Mouse (Mus musculus): ENCODE data around the gene Prss41. TPM values are rescaled to one million over a fixed set of nuclear protein-coding genes. Genes with fewer than 3 reads are reported as not detected.

The Prss41 gene
- polyA plus RNA-seq, 1 experiment = 16.0 TPM

DNA sequence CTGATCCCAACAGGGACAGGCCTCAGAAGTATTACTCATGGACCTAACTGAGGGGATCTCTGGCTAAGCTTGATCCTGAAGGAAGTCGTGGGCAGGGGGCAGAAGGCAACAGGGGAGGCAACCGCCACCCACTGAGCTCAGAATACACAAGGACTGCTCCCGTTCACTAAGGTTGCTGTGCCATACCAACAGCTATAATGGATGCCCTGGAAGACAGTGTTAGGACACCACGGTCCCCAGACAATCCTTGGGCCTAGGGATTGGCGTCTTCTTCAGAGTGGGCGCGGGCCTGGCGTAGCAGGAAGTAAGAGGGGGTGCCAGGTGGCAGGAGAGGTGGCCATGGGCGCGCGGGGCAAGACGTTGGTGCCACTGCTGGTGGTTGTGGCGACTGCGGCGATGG is 23.8 kb upstream of the Prss41 start, which contains the start of gene Prss21:
Gene Prss21 (plus strand): TSS at position 301 of the 400 bp plus-strand sequence.
- TF ChIP-seq EP300 (IDR thresholded peaks at IDR 0.05; ENCODE audit: insufficient read depth, low read depth, low read length) = no peak
- no peak for TF ChIP-seq CTCF (IDR thresholded peaks at IDR 0.05; ENCODE audit: low read depth, low read length)
- no peak for TF ChIP-seq POLR2A (IDR thresholded peaks at IDR 0.05; ENCODE audit: insufficient read depth, low read length)
- Histone ChIP-seq H3K9me3 (replicated peaks; ENCODE audit: control insufficient read depth, insufficient read depth, low read length, poor library complexity, severe bottlenecking) (no peaks in the 10 kb centered on the region), H3K36me3 (ENCODE audit: control insufficient read depth, insufficient read depth, low read length, poor library complexity, severe bottlenecking) (no peaks in the 10 kb centered on the region), H3K9ac (ENCODE audit: low read depth, poor library complexity, severe bottlenecking) (no peak within 1 kb of the TSS), H3K4me3 (ENCODE audit: low read depth, low read length) (no peak within 1 kb of the TSS), H3K4me1 (ENCODE audit: control insufficient read depth, insufficient read depth, low read length) (no peaks in the 10 kb centered on the region), H3K27ac (ENCODE audit: insufficient read depth, low read length) (no peak within 1 kb of the TSS), H3K27me3 (ENCODE audit: control insufficient read depth, insufficient read depth, low read length, poor library complexity, severe bottlenecking) (no peaks in the 10 kb centered on the region)

DNA sequence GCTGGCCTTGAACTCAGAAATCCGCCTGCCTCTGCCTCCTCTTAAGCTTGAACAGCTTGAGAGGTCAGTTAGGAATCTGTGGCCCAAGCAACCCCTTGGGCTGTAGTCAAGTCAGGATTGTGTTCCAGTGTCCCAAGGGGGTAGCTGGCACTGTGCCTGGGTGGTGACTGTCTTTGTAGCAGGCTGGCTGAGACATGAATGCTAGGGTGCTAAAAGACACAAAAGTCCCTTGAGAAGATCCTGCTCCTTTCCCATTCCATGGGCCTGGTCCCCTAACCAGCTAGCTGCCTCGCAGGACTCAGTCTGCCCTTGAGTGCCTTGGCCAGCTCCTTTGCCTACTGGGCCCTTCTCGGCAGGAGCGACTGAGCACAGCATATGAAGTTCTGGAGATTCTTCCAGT is 19.0 kb upstream of the Prss41 start:
- Histone ChIP-seq H3K9ac (ENCODE audit: low read depth, poor library complexity, severe bottlenecking) (no peak overlapping the region), H3K36me3 (ENCODE audit: control insufficient read depth, insufficient read depth, low read length, poor library complexity, severe bottlenecking) (no peaks in the 10 kb centered on the region), H3K27me3 (ENCODE audit: control insufficient read depth, insufficient read depth, low read length, poor library complexity, severe bottlenecking) (no peaks in the 10 kb centered on the region), H3K4me1 (ENCODE audit: control insufficient read depth, insufficient read depth, low read length) (no peaks in the 10 kb centered on the region), H3K27ac (ENCODE audit: insufficient read depth, low read length) (no peak overlapping the region), H3K9me3 (replicated peaks; ENCODE audit: control insufficient read depth, insufficient read depth, low read length, poor library complexity, severe bottlenecking) (no peaks in the 10 kb centered on the region), H3K4me3 (ENCODE audit: low read depth, low read length) (no peak overlapping the region)
- TF ChIP-seq POLR2A (IDR thresholded peaks at IDR 0.05; ENCODE audit: insufficient read depth, low read length) (no peak), EP300 (IDR thresholded peaks at IDR 0.05; ENCODE audit: insufficient read depth, low read depth, low read length) (no peak), CTCF (IDR thresholded peaks at IDR 0.05; ENCODE audit: low read depth, low read length) (no peak)

GRCm38 (mm10) chr17:23857913-23858312 is 13.9 kb upstream of the Prss41 start:
- H3K27me3 ChIP-seq (ENCODE audit: control insufficient read depth, insufficient read depth, low read length, poor library complexity, severe bottlenecking) = no peaks in the 10 kb centered on the region
- H3K4me3 ChIP-seq (ENCODE audit: low read depth, low read length) = no peak overlapping the region
- no peak for TF ChIP-seq EP300 (IDR thresholded peaks at IDR 0.05; ENCODE audit: insufficient read depth, low read depth, low read length)
- TF ChIP-seq CTCF (IDR thresholded peaks at IDR 0.05; ENCODE audit: low read depth, low read length) = no peak
- TF ChIP-seq POLR2A (IDR thresholded peaks at IDR 0.05; ENCODE audit: insufficient read depth, low read length) = no peak
- H3K36me3 ChIP-seq (ENCODE audit: control insufficient read depth, insufficient read depth, low read length, poor library complexity, severe bottlenecking) = no peaks in the 10 kb centered on the region
- H3K4me1 ChIP-seq (ENCODE audit: control insufficient read depth, insufficient read depth, low read length) = no peaks in the 10 kb centered on the region
- no peaks in the 10 kb centered on the region for H3K9me3 ChIP-seq (replicated peaks; ENCODE audit: control insufficient read depth, insufficient read depth, low read length, poor library complexity, severe bottlenecking)
- H3K9ac ChIP-seq (ENCODE audit: low read depth, poor library complexity, severe bottlenecking) = no peak overlapping the region
- H3K27ac ChIP-seq (ENCODE audit: insufficient read depth, low read length) = no peak overlapping the region

DNA sequence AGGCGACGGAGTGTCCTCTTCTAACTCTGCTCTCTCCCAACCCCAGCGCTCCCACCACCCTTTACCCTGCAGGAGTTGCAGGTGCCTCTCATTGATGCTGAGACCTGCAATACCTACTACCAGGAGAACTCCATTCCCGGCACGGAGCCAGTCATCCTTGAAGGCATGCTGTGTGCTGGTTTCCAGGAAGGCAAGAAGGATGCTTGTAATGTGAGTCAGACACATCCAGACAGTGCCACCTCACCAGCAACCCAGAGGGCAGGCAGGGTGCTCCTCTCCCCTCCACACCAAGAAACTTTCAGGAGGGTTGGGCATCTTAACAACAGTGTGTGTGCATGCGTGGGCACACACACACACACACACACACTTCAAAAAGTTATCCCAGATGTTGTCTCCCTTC is 13.2 kb upstream of the Prss41 start:
- no peak for TF ChIP-seq EP300 (IDR thresholded peaks at IDR 0.05; ENCODE audit: insufficient read depth, low read depth, low read length)
- TF ChIP-seq POLR2A (IDR thresholded peaks at IDR 0.05; ENCODE audit: insufficient read depth, low read length) = no peak
- TF ChIP-seq CTCF (IDR thresholded peaks at IDR 0.05; ENCODE audit: low read depth, low read length) = no peak
- Histone ChIP-seq H3K36me3 (ENCODE audit: control insufficient read depth, insufficient read depth, low read length, poor library complexity, severe bottlenecking) (no peaks in the 10 kb centered on the region), H3K4me3 (ENCODE audit: low read depth, low read length) (no peak overlapping the region), H3K27ac (ENCODE audit: insufficient read depth, low read length) (no peak overlapping the region), H3K9ac (ENCODE audit: low read depth, poor library complexity, severe bottlenecking) (no peak overlapping the region), H3K4me1 (ENCODE audit: control insufficient read depth, insufficient read depth, low read length) (no peaks in the 10 kb centered on the region), H3K27me3 (ENCODE audit: control insufficient read depth, insufficient read depth, low read length, poor library complexity, severe bottlenecking) (no peaks in the 10 kb centered on the region), H3K9me3 (replicated peaks; ENCODE audit: control insufficient read depth, insufficient read depth, low read length, poor library complexity, severe bottlenecking) (no peaks in the 10 kb centered on the region)

- Histone ChIP-seq H3K27ac (ENCODE audit: insufficient read depth, low read length) (no peak overlapping the region), H3K9ac (ENCODE audit: low read depth, poor library complexity, severe bottlenecking) (no peak overlapping the region), H3K4me3 (ENCODE audit: low read depth, low read length) (no peak overlapping the region), H3K4me1 (ENCODE audit: control insufficient read depth, insufficient read depth, low read length) (no peaks in the 10 kb centered on the region), H3K27me3 (ENCODE audit: control insufficient read depth, insufficient read depth, low read length, poor library complexity, severe bottlenecking) (no peaks in the 10 kb centered on the region), H3K9me3 (replicated peaks; ENCODE audit: control insufficient read depth, insufficient read depth, low read length, poor library complexity, severe bottlenecking) (no peaks in the 10 kb centered on the region), H3K36me3 (ENCODE audit: control insufficient read depth, insufficient read depth, low read length, poor library complexity, severe bottlenecking) (no peaks in the 10 kb centered on the region)
- TF ChIP-seq CTCF (IDR thresholded peaks at IDR 0.05; ENCODE audit: low read depth, low read length) (no peak), EP300 (IDR thresholded peaks at IDR 0.05; ENCODE audit: insufficient read depth, low read depth, low read length) (no peak), POLR2A (IDR thresholded peaks at IDR 0.05; ENCODE audit: insufficient read depth, low read length) (no peak)
These were observed 10.3 kb upstream of the Prss41 start for GRCm38 (mm10) chr17:23854229-23854765.

- no peaks in the 10 kb centered on the region for H3K4me1 ChIP-seq (ENCODE audit: control insufficient read depth, insufficient read depth, low read length)
- no peaks in the 10 kb centered on the region for H3K9me3 ChIP-seq (replicated peaks; ENCODE audit: control insufficient read depth, insufficient read depth, low read length, poor library complexity, severe bottlenecking)
- H3K9ac ChIP-seq (ENCODE audit: low read depth, poor library complexity, severe bottlenecking) = no peak overlapping the region
- no peak overlapping the region for H3K4me3 ChIP-seq (ENCODE audit: low read depth, low read length)
- H3K36me3 ChIP-seq (ENCODE audit: control insufficient read depth, insufficient read depth, low read length, poor library complexity, severe bottlenecking) = no peaks in the 10 kb centered on the region
- TF ChIP-seq EP300 (IDR thresholded peaks at IDR 0.05; ENCODE audit: insufficient read depth, low read depth, low read length) (no peak), POLR2A (IDR thresholded peaks at IDR 0.05; ENCODE audit: insufficient read depth, low read length) (no peak), CTCF (IDR thresholded peaks at IDR 0.05; ENCODE audit: low read depth, low read length) (peak; percentile 84)
- no peak overlapping the region for H3K27ac ChIP-seq (ENCODE audit: insufficient read depth, low read length)
- H3K27me3 ChIP-seq (ENCODE audit: control insufficient read depth, insufficient read depth, low read length, poor library complexity, severe bottlenecking) = no peaks in the 10 kb centered on the region
These were observed 9.3 kb upstream of the Prss41 start for GRCm38 (mm10) chr17:23853292-23853691.

All from ES-Bruce4 (cell line).